Mouse (Mus musculus) kidney, adult 10 weeks (tissue): Measurements from ENCODE around the gene Serpina3c. TPM values are rescaled to one million over a fixed set of nuclear protein-coding genes. Genes with fewer than 3 reads are reported as not detected.

Source experiments
- polyA plus RNA-seq: library from polyadenylated mRNA; stranded (reverse); fragments of 350-450 nt; fragmentation: Illumina TruSeq; extraction: RNeasy Lipid Tissue Mini Kit (QIAGEN cat#74804); gene quantifications from one replicate; pipeline ENCODE4 v1.2.3, GENCODE M21; 2014; ENCODE audit warnings: low read depth, low replicate concordance

Serpina3c gene
- polyA plus RNA-seq: not detected

GRCm38 (mm10) chr12:104153656-104154055, at the start of gene Serpina3c:
Serpina3c (minus strand) TSS chr12:104153870.

GRCm38 (mm10) chr12:104127696-104128095, 26.0 kb downstream of the Serpina3c start, which contains the start of gene Serpina3b:
Serpina3b (plus strand) TSS chr12:104127996.

DNA sequence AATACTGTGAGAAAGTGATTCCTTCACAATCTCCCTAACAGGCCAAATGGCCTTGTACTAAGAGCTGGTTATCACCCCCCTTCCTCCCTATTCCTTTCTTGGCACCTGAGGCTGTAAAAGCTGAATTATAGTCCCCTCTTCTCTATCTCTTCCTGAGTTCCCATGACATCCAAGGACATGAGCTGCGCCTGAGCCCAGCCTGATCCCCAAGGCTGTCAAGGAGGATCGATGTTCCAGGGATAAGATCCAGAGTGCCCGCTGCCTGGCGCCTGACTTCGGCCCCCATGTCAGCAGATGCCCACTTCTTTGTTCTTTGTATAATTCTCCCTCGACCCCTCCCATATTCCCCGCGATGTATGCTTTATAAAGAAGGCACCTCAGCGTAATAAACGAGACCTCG, 41.3 kb downstream of the Serpina3c start, which contains the start of gene Serpina3a:
Gene Serpina3a, plus strand, starts transcription at position 392 of the 400 bp plus-strand sequence.

GRCm38 (mm10) chr12:104100768-104101167, 52.9 kb downstream of the Serpina3c start, which contains the start of gene Serpina5:
Serpina5 (plus strand) TSS chr12:104101113.

Other genes with a start within 250 kb of the Serpina3c start
- gene Serpina1c, start 249.0 kb downstream of the Serpina3c start, polyA plus RNA-seq: 1.6 TPM
- not detected for gene Serpina1e, start 194.9 kb downstream of the Serpina3c start, polyA plus RNA-seq
- not detected for gene Serpina11, start 163.9 kb downstream of the Serpina3c start, polyA plus RNA-seq
- not detected for gene Serpina9, start 140.1 kb downstream of the Serpina3c start, polyA plus RNA-seq
- gene Serpina12, start 109.4 kb downstream of the Serpina3c start, polyA plus RNA-seq: not detected
- gene Serpina5, start 52.8 kb downstream of the Serpina3c start, polyA plus RNA-seq: not detected
- not detected for gene Serpina3a, start 41.1 kb downstream of the Serpina3c start, polyA plus RNA-seq
- gene Serpina3b, start 25.9 kb downstream of the Serpina3c start, polyA plus RNA-seq: not detected
- 0.20 TPM for gene Serpina3f, start 60.7 kb upstream of the Serpina3c start, polyA plus RNA-seq
- gene Serpina3g, start 82.4 kb upstream of the Serpina3c start, polyA plus RNA-seq: not detected
- not detected for gene Serpina3i, start 109.3 kb upstream of the Serpina3c start, polyA plus RNA-seq
- gene Serpina3j, start 160.7 kb upstream of the Serpina3c start, polyA plus RNA-seq: not detected
- 1.1 TPM for gene Serpina3k, start 184.6 kb upstream of the Serpina3c start, polyA plus RNA-seq
- gene Serpina3m, start 184.6 kb upstream of the Serpina3c start, polyA plus RNA-seq: not detected